Mouse (Mus musculus): ENCODE data around the gene Col28a1. TPM values are rescaled to one million over a fixed set of nuclear protein-coding genes. Genes with fewer than 3 reads are reported as not detected.

Gene Col28a1
- total RNA-seq (2021) = 1 to 10 TPM; 1.1 to 1.5 TPM

DNA sequence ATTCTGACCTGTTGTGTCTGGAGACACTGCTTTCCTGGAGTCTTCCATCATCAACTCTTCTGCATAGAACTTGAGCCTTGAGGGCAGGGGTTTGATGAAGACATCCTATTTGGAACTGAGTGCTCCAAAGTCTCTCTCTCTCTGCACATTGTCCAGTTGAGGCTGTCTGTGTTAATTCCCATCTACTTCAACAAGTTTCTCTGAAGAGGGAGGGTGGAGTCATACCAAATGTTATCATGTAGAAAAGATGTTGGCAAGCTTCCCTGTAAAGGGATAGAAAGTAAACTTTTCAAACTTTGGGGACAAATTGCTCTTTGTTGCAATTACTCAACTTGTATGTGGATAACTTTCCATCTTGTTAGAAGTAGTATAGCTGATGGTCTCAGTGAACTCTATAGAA is at the start of gene Col28a1:
TSS of gene Col28a1 (minus strand) at position 101 of the 400 bp plus-strand sequence.
- no peak for DNase-seq (ENCODE audit: extremely low spot score in 1 of 2, low spot score in 2 of 2)
- intact Hi-C loops (cut with DNase I) = no loop called here

DNA sequence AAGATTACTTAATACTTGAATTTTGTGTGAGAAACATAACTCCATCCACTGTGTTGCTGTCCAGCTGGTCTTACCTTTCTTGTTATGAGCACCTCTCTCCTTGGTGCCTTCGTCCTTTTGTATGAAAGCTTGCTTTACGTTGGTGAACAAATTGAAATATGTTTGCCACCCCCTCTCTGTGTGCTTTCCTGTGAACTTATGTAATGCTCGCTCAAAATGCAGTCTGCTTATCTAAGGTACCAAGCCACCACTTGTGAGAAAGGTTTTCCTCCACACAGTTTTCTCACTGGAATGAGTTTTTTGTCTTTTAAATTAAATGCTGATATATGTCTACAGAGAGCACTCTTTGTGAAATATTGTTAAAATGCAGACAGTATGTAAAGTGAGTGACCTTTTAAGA is 36.2 kb upstream of the Col28a1 start:
- intact Hi-C loops (cut with DNase I) = no loop called here
- DNase-seq (ENCODE audit: extremely low spot score in 1 of 2, low spot score in 2 of 2) = no peak

DNA sequence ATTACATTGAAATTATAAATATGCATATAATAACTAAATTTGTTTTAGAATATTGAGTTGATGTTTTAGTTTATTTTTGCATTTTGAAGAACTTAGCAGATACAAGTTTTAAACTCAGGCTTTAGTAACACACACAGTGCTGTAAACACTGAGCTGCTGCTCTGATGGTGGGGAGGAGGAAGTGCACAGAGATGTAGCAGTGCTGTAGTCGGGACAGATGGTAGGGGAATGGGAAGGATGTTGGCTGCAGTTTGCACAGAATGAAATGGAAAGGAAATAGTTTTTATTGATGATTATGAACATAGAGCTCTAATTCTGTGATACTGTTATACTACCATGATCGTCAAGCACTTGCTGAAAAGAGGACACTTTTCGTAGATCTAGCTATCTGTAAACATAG is 34.6 kb upstream of the Col28a1 start:
- intact Hi-C loops (cut with DNase I) = no loop called here
- DNase-seq (ENCODE audit: extremely low spot score in 1 of 2, low spot score in 2 of 2) = no peak

DNA sequence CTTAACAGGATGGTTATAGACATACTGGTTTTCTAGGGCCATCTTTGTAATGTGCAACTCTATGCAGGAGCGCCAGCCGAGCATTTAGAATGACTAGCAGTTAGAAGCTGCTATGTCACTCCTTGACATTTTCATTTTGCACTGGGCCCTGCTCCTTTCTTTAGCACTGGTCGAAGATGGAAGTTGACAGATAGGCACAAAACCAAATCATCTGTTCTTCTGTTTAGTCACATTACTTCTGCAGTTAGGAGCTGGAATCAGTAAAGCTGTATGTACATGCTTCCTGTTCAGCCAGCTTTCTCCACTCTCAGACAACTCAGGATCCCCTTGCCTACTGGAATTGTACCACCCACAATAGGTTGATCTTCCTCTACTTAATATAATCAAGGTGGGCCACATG is 18.2 kb upstream of the Col28a1 start:
- DNase-seq (ENCODE audit: extremely low spot score in 1 of 2, low spot score in 2 of 2) = no peak
- intact Hi-C loops (cut with DNase I) = no loop called here

DNA sequence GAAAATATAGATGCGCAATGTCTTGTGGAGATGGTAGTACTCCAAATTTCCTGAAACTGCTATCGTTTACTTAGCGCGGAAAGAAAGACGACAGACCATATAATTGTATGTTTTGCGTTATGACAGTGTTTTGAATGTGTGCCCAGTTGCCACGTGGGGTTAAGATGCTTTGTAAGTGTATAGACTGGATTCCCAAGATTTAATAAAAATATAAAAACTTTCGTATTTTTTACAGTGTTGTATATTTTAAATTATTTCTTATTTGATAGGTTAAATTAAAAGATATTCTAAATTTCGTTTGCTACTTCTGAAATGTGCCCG is 17.4 kb upstream of the Col28a1 start:
- DNase-seq (ENCODE audit: extremely low spot score in 1 of 2, low spot score in 2 of 2) = peak in 1 of 2 experiments; percentile 26
- intact Hi-C loops (cut with DNase I) = no loop called here

DNA sequence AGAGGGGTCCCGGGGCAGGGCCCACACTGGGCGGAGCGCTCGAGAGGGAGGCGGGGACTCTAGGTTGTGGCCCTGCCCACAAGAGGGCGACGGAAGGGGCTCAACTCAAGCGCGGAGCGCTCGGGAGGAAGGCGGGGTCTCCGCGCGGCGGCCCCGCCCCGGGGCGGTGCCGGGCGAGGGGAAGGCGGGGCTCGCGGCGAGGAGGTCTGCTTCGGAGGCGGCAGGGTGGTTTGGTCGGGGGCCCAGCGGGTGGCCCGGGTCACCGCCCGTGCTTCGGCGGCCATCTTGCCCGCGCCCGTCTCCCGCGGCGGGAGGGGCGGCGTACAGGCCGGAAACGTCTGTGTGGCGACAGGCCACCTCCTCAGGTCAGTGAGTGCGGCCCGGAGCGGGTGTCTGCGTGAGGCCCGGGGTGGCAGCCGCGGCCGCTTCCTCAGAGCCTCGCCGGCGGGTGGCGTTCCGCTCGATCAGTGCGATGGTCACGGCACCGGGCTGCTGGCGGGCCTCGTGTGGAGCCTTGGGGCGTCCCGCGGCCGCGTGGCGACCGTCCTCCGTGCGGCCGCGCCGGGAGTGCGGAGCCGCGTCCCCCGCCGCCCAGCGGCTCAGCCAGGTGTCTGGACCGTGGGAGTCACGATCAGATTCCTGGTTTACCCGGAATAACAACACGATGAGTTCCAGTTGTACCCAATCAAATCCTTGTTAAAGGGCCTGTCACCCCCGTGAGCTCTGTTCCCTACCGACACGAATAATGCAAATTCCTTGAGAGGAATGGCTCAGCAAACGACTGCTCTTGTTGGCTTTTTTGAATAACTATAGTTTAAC is 16.8 kb upstream of the Col28a1 start, which contains the start of gene Mios:
TSS of gene Mios (plus strand) at position 176 of the 819 bp plus-strand sequence.
- intact Hi-C loops (cut with DNase I) = no loop called here
- peak; percentile 69 to 93 for DNase-seq (ENCODE audit: extremely low spot score in 1 of 2, low spot score in 2 of 2)

DNA sequence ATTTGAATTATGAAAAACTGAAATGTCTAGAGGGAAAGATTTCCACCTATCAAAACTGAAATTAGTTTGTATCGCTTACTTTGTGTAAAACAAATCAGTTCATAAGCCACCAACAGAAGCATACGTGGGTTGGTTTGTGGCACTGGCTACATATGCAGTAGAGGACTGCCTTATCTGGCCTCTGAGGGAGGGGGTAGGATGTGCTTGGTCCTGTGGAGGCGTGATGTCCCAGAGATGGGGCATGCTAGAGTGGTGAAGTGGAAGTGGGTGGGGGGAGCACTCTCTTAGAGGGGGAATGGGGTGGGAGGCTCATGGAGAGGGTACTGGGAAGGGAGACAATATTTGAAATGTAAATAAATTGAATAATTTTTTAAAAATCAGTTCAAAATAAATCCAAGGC is 2.5 kb downstream of the Col28a1 start:
- intact Hi-C loops (cut with DNase I) = loop anchor here (2.0 to 10.0 kb wide), 2 partner anchors 345 to 457 kb away; partner anchors contain the start of gene C1galt1
- no peak for DNase-seq (ENCODE audit: extremely low spot score in 1 of 2, low spot score in 2 of 2)

DNA sequence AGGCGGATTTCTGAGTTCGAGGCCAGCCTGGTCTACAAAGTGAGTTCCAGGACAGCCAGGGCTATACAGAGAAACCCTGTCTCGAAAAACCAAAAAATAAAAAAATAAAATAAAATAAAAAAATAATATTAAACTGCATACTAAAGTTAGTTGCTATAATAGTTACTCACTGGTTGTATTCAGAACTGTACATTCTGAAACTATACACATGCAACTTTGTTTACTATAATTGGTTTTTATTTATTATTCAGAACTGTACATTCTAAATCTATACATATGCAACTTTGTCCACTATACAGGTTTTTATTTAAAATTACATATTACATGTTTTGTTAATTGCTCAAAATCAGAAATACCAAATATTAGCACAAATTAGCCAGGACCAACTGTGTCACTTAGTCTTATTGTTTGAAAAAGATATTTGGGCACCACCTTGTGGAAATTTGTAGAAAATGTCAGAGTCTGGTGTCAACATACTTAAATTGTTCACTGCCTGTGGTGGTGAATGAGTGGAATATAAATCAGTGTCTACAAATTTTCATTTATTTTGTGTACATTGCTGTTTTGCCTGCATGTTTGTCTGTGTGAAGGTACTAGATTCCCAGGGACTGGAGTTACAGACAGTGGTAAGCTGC is 3.7 kb downstream of the Col28a1 start:
- DNase-seq (ENCODE audit: extremely low spot score in 1 of 2, low spot score in 2 of 2) = peak in 1 of 2 experiments; percentile 38

DNA sequence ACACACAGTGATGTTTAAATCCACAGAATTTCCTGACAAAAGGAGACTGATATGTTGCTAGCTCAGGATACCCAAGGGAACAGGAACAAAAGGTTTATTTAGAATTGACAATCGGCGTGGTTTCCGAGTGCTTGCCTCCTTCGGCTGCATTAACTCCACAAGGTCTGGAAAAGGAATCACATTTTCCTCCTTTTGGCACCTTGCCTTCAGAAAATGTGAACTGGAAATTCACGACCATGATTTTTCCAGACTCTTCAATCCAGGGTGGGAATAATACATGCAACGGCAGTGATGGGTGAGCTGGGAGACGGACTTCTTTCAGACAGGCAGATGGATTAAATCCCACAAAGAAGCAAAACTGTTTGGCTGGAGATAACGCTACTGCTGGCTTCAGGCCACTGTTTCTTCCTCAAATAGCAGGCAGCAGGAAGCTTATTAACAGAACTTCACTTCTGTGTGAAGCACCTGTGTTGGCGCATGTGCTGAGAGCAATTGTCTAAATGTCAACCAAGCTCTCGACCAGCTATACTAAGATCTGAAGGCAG is 13.9 kb downstream of the Col28a1 start:
- peak in 1 of 2 experiments; percentile 20 for DNase-seq (ENCODE audit: extremely low spot score in 1 of 2, low spot score in 2 of 2)
- intact Hi-C loops (cut with DNase I) = no loop called here

More for the DNA sequence above, 3.7 kb downstream of the Col28a1 start:
- intact Hi-C loops (cut with DNase I) = loop anchor here (2.0 to 10.0 kb wide), 2 partner anchors 344 to 456 kb away; partner anchors contain the start of gene C1galt1

DNA sequence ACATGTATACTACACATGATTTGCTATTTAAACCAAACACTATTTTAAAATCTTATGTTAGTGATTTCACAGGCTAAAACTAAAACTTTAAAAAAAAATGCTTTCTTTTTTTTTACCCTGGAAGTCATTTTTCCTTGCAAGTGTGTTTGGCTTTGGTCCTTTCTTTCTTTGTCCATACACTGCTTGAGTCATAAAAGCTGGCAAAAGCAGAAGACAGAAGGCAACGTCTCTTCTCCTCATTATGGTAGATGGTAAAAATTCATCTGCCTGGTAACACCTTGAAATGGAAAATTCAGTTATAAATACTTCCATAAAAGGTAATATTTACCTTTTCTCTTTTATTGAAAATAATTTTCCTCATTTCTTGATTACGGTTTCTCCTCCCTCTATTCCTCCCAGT is 16.3 kb downstream of the Col28a1 start:
- intact Hi-C loops (cut with DNase I) = no loop called here

DNA sequence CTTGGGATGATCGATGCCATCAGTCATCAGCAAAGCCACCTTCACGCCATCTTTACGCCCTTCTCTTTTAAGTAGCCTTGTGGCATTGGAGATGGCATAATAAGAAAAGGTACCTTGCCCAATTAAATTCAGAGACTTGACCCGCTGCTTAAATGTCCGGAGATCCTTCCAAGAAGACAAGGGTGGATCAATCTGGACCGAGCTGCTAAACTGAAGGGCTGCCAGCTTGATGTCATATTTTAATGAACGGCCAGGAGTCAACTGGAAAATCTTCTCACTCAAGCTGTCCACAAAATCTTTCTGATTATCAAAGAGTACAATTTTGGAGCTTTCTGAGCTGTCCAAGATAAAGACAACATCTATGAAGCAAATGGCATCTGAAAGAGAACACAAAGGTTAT is 17.1 kb downstream of the Col28a1 start:
- intact Hi-C loops (cut with DNase I) = no loop called here
- no peak for DNase-seq (ENCODE audit: extremely low spot score in 1 of 2, low spot score in 2 of 2)

More for the DNA sequence above, 16.3 kb downstream of the Col28a1 start:
- DNase-seq (ENCODE audit: extremely low spot score in 1 of 2, low spot score in 2 of 2) = no peak

DNA sequence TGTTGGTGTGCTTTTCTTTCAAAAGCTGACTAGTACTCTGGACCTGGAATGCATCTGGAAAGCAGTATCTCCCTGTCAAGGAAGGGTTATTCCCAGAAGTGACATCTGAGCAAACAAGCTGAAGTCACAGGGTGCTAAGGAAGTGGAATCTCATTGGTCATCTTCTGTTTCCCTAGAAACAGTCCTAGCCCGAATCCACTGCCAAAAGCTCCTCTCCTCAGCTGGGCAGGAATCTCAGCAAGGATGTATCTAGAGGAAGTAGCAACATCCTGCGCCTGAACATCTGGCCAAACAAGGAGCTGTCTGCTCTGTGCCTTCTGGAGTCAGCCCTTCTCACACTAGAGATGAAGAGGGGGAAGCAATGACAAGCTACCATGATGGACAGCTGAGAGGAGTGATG is 18.4 kb downstream of the Col28a1 start:
- intact Hi-C loops (cut with DNase I) = no loop called here
- peak in 1 of 2 experiments; percentile 37 for DNase-seq (ENCODE audit: extremely low spot score in 1 of 2, low spot score in 2 of 2)

DNA sequence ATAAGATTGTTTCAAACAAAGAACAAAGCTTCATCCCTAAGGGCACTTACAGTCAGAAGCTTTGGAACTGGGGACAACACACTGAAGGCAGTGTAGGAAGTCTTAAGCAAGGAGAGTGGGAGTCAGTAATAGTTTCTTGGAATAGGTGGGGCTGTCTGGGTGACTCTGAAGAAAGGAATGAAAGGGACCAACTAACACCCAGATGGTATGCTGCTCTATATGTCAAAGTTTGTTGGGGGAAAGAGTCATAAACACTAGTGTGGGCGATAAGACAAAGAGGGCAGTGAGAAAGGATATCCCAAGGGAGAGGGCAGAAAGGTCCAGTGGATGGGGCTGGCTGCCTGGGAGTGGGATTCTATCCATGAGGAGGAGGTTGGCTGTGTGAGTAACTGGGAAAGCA is 20.3 kb downstream of the Col28a1 start:
- no peak for DNase-seq (ENCODE audit: extremely low spot score in 1 of 2, low spot score in 2 of 2)
- intact Hi-C loops (cut with DNase I) = no loop called here

DNA sequence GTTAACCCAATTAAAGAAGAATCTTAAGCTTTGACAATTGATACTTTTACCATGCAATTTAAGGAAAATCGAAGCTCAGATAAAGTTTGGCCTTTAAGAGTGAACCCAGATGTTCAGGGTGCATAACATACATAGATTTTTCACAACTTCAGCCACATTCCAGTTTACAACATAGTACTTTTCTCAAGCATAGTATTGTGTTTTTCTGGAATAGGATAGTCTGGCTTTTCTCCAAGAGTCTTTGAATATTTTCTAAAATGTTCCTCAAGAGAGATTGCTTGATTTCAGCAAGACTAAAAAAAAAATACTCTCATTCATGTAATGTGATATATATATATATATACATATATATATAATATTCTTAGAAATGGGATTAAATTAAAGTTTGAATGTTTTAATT is 27.7 kb downstream of the Col28a1 start:
- intact Hi-C loops (cut with DNase I) = no loop called here
- DNase-seq (ENCODE audit: extremely low spot score in 1 of 2, low spot score in 2 of 2) = no peak

DNA sequence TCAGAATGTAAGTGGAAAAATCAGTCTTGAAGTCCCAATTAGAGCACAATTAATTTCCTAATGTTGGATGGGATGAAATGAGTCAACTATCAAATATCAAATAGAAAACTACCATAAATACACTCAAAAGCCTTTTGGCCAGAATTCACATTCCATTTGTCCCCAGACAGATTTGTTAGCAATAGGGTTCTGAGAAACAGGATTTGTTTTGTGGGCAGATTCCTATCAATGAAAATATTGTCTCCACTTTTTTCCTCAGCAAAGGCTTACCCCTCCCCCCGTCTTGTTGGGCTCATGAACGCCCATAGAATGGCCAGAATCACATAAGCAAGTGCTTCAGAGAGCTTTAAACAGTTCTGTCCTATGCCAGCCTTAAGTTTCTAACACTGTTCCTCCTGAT is 32.4 kb downstream of the Col28a1 start:
- intact Hi-C loops (cut with DNase I) = no loop called here
- DNase-seq (ENCODE audit: extremely low spot score in 1 of 2, low spot score in 2 of 2) = no peak

DNA sequence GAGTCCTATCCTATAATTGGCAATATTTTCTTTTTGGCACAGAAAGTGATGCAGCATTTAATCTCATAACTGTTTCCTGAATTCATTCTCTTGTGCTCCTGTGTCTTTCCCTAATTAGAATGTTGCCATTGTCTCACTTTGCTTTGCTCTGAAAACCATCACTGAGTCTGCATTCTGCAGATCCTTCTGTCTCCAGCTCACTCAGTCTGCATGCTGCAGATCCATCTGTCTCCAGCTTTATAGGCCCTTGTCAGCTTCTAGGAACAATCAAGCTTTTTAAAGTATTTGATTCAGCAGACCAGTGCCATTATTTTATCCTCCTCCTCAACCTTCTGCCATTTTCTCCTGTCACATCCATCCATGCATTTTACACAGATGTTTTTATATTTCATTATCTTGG is 35.3 kb downstream of the Col28a1 start:
- DNase-seq (ENCODE audit: extremely low spot score in 1 of 2, low spot score in 2 of 2) = no peak
- intact Hi-C loops (cut with DNase I) = no loop called here

DNA sequence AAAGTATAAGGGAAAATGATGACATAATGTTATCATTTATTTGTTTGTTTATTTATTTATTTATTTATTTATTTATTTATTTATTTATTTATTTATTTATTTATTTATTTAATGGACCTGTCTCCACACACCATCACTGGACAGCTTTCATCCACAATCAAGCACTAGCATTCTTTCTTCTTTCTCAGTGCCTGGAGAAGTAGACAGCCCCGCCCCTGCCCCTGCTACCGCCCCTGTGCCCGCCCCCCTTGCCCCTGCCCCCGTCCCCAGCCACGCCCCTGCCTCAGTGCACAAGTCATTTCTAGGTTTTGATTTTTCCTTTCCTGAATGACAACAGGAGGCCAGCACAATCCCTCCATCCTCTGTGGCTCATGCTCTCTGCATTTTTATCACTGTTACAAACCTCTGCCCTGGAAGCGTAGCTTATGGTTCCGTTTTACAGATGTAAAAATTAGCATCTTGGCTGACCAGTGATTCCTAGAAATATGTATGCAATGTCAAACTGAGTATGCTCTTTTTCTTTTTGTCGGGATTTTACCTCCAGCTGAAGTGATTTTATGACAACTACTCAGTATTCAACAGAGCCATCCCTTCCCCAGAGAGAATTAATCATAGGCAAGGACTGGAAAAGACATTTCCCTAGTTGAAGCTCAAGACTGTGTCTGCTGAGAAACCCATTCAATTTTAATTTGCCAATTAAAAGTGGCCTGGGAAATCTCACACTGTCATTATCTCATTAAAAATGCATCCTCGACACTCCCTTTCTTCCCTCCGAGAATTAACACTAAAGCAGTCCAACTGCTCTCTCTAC is 39.7 kb downstream of the Col28a1 start:
- intact Hi-C loops (cut with DNase I) = no loop called here
- no peak for DNase-seq (ENCODE audit: extremely low spot score in 1 of 2, low spot score in 2 of 2)

DNA sequence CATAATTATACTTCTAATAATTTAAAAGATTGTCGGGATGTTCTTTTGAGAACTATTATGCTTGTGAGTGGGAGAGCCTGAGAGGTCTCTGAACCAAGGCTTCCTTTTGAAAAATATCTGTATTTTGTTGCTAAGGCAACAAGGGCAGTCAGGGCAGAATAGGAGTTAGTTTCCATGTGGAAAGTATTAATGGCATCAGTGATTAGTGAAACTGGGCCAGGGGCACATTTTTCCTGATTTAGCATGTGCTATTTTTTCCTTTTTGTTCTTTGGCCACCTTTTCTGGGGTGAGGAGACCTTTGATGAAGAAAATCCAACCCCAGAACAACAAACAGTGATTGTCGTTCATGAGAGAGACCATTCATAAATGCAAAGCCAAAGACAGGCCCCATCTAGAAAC is 43.5 kb downstream of the Col28a1 start:
- DNase-seq (ENCODE audit: extremely low spot score in 1 of 2, low spot score in 2 of 2) = no peak
- intact Hi-C loops (cut with DNase I) = no loop called here

DNA sequence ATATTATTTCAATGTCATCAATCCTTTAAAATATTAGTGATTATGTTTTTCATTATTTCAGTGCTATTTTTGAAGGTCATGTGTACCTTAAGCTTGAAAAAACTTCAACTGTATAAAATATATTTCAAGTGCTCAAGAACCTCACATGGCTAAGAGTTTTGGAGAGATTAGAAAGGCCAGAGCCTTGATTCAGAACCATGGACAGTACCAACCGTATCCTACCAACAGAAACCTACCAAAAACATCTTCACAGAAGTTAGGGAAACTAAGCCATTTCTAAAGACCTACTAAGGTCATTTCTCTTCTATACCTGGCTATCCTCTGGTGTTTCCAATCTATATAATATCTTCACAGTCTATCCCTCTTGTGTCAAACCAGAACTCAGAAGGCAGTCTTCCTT is 50.5 kb downstream of the Col28a1 start:
- intact Hi-C loops (cut with DNase I) = no loop called here
- no peak for DNase-seq (ENCODE audit: extremely low spot score in 1 of 2, low spot score in 2 of 2)
